Mouse (Mus musculus) thymus, adult 18-20 months (tissue): ENCODE results near the gene Cep95.
"Not testable (repeated sequence)": the region's sequence is repeated elsewhere in the genome, so short reads cannot be mapped to it uniquely, and the experiment has no call there.

ENCODE experiments used
- DNase-seq, 2 experiments: peaks; one replicate each; pipeline ENCODE4 v3.0.0; 2022; ENCODE audit warnings: mixed read lengths in 2 of 2

Cep95 gene

DNA sequence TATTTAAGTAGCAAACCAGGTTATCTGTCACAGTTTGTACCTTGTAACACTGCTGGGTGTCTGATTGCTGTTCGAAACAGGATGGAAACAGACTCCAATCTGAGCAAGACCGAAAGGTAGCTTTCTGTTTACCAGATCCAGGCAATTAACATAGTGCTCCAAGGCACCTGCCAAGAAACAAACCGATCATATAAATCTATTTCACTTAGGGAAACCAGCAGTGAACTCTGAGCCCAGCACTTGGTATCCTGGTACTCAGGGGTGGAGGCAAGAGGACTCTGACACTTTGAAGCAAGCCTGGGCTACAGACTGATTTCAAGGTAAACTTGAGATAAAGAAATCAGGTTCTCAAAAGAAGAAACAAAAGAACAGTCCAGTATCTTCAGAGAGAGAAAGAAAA, 11.7 kb upstream of the Cep95 start:
- DNase-seq, result no peak

GRCm38 (mm10) chr11:106778132-106778531, 10.9 kb upstream of the Cep95 start:
- no peak for DNase-seq

GRCm38 (mm10) chr11:106778589-106779387, 10.3 kb upstream of the Cep95 start:
- DNase-seq, result no peak

DNA sequence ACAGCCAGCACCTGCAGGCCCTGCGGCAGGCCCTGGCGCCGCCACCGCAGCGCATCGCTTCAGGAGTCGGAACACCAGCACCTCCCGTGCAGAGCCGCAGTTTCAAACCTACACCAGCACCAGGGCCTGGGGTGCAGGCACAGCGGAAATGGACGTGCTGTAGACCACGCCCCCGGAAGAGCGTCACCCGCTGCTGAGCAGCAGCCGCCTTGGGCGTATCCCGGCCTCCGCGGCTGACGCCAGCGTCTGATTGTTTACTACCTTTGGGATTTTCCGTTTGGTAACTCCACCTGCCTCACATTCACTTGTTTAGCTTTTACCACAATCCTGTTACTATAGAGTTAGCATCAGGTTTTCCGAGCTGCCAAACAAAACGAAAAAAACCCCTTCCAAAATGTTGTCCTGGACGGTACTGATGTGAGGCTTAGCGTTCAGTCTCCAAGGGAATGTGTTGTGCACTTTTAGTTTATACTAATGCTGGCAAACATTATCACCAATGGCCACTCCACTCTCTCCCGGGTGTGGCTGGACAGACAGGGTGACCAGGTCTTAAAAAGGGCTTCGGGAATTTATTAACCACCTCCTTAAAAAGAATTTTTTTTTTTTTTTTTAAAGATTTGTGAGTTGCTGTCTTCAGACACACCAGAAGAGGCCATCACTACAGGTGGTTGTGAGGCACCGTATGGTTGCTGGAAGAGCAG, 9.5 kb upstream of the Cep95 start, which contains the start of gene Polg2:
TSS of gene Polg2 (minus strand) at position 150 of the 701 bp plus-strand sequence.
- DNase-seq, result peak; percentile 89 to 92

DNA sequence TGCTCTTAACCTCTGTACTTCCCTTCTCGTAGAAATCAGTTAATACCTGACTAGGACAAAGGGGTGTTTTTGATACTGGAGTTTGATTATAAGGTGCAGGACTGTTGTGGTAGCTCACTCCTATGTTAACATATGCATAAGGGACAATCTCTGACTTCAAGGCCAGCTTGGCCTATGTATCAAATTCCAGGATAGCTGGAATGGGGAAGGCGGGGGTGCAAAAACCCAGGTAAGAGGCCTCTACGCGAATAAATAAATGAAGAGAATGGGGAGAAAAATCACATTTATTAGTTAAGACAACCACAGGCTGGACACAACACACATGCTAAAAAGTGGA, 9.0 kb upstream of the Cep95 start:
- no peak for DNase-seq

DNA sequence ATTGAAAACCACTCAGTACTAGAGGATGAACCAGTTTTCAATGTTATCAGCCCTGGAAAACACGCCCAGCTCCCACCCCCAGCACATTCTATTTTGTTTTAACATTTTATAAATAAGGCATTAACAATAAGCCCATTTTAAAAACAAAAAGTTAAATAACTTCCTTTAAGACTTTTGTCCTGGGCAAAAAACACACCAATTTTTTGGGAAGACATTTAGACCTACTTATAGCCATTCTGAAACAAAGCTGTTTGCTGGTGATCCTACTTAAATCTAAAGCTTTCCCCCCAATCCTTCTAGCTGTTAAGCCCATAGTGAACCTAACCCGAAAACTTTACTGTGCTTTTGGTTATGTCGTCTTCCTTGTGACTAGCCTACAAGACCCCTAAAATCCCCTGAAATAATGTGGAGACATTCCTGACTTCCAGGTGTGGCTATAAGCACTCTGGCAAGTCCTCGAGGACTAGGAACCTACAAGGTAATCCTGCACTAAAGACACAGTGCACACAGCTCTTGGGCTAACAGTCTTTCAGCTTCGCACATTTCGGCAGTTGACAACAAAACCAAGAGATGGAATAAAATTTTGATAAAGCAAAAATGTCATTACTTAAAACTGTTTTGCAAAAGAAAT, 8.3 kb upstream of the Cep95 start:
- DNase-seq, result no peak

DNA sequence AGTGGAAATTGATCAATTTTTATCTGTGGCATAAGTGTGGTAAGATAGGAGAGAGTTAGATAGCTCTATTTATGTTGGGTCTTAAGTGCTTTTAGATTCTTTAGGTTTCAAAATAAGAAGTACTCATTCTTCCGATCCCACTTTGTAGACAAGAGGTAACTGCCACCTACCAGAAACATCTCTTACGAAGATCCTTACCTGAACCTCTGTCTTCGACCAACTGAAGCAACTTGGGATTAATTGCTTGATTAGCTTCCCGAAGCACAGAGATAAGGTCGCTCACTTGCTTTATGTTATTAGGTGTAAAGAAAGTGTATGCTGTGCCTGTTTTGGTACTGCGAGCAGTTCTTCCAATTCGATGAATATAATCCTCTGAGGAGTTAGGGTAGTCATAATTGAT, 6.8 kb upstream of the Cep95 start:
- not testable (repeated sequence) for DNase-seq

- no peak for DNase-seq
These were observed 5.9 kb upstream of the Cep95 start for GRCm38 (mm10) chr11:106782841-106783764.

DNA sequence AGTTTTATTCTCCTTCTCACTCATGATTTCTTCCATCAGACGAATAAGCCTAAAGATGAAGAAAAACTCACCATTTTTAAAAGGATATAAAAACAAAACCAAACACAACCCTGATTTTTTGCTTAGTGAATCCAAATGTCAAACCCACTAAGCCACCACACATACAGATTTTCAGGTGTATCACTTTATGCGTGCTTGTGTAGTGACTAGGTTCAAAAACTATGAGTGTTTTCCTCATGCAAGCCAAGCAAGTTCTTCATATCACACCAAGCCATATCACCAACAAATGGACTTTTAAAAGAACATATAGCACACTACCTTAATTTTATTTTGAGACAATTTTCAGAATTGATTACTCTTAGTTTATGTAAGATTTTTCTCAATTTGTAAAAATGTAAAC, 4.6 kb upstream of the Cep95 start:
- no peak for DNase-seq

- no peak for DNase-seq
These were observed 4.0 kb upstream of the Cep95 start for GRCm38 (mm10) chr11:106785043-106785442.

- DNase-seq, result peak; percentile 82 to 83
These were observed 1.7 kb upstream of the Cep95 start for GRCm38 (mm10) chr11:106787131-106788025.

DNA sequence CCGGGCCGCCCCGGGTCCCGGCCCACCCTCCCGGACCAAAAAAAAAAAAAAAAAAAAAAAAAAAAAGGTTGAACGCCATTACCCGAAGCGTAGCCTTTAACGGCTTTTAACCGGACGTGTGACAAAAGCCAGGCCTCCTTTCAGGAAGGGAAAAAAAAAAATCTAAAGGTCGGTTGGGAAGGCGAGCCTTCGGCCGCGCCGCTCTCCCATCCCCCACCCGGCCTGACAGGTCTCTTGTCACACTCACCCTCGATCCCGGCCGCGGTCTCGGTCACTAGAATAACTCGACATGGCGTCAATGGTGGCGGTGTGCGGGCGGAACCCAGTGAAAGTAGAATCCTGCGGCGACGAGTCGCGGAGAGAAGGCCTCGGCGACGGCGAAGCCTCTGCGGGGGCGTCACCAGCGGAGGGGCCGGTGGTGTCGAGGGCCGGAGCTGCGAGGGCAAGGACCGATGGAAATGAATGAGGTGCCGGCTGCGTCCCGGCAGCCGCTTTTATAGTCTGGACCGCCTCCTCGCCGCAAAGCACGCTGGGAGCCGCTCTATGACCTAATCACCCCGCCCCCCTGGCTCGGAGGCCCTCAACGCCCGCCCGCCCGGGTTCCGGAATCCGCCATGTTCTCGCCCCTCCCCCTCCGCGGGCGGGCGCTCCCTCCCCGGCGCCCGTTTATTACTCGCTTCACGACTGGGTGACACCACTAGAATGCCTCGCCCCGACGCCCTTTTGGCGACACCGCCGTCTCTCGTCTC, 852 bp upstream of the Cep95 start:
- peak; percentile 94 for DNase-seq

GRCm38 (mm10) chr11:106789649-106790048, 597 bp downstream of the Cep95 start:
- no peak for DNase-seq

DNA sequence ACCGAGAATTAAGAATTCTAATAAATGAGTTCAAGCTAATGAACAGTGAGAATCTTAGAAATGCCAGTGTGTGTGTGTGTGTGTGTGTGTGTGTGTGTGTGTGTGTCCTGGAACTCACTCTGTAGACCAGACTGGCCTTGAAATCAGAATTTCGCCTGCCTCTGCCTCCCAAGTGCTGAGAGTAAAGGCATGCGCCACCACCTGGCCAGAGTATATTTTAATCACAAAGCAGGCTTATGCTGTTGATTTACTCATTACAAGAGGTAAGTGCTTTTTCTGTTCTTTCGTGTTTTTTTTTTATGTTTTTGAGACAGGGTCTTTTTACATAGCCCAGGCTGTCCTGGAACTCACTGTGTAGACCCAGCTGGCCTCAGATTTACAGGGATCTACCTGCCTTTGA, 4.8 kb downstream of the Cep95 start:
- DNase-seq, result no peak

- DNase-seq, result no peak
These were observed 6.6 kb downstream of the Cep95 start for GRCm38 (mm10) chr11:106795679-106796078.

DNA sequence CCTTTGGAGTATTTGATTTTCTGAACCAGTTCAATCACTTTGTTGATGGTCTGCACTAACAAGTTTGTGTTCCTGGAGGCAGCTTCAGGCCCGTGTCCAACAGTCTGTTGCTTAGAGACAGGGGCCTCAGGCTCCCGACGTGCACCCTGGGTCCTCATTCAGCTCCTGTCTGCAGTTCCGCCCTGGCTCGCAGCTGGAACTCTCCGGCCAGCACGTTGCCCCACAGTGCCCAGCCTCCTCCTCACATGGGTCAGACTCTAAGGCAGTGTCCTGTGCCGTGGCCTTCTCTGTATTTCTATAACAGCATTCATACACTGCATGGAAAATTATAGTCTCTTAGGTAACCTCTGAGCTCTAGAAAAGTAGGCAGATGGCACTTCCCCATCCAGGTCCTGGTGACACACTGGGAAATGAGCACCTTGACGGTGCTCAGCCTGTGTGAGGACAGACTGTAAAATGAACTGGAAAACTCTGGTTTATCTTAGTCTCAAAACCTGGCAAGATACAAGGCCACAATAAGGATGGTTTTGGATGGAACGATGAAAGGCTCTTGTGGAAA, 13.1 kb downstream of the Cep95 start:
- no peak for DNase-seq

DNA sequence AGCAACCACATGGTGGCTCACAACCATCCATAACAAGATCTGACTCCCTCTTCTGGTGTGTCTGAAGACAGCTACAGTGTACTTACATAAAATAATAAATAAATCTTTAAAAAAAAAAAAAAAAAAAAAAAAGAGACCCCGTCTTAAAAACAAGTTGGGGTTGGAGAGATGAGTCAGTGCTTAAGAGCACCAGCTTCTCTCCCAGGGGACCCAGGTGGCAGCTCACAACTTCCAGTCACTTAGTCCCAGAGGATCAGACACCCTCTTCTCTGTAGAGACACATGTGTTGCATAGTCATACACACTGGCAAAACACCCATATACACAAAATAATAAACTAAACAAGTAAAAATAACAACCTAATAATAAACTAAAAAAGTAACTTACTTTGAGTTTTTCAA, 18.4 kb downstream of the Cep95 start:
- DNase-seq, result not testable (repeated sequence)

DNA sequence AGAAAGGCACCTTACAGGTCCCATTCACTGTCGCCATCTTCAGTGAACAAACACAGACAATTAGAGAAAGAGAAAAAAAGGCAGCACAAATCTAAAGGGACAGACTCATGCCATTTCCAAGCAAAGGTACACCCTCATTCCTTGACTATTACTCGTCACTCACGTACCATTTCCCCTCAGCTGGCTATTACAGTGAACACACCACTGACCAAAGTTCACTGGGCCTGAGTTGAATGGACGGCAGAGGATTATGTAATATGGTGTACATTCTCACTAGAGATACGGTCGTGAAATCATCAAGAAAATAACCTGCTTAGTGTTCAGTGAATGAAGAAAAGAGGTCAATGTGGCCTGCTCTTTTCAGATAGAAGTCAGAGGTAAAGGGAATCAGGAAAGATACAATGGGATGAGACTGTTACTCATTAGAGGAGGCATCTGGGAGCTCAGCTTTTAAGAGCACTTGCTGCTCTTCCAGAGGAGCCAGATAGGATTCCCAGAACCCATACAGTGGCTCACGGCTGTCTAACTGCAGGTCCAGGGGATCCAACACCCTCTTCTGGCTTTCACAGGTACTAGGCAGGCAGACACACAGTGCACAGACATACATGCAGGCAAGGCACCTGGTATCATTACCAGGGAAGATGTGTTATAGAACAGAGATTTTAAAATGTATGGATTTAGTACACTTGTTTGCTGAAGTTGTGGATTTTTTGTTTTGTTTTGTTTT, 23.5 kb downstream of the Cep95 start:
- DNase-seq, result no peak

- no peak for DNase-seq
These were observed 25.7 kb downstream of the Cep95 start for GRCm38 (mm10) chr11:106814601-106815320.
